Mouse (Mus musculus): ENCODE results near the gene Gm28053. TPM values are rescaled to one million over a fixed set of nuclear protein-coding genes. Genes with fewer than 3 reads are reported as not detected.

Gm28053 gene
- polyA plus RNA-seq, 1 experiment from 2014 or later: 0.94 TPM

GRCm38 (mm10) chr6:48732864-48733304 lies 14.5 kb downstream of the Gm28053 start:
- 59% methylated on average over 8 of the region's 8 CpGs for WGBS
- no peak for DNase-seq (ENCODE audit: low spot score)
- Histone ChIP-seq H3K4me3 (ENCODE audit: low read depth, low read length) (no peak overlapping the region), H3K9ac (ENCODE audit: low read length) (no peak overlapping the region), H3K36me3 (ENCODE audit: control insufficient read depth, insufficient read depth, low read length) (no peaks in the 10 kb centered on the region), H3K9me3 (ENCODE audit: control insufficient read depth, low read length) (no peaks in the 10 kb centered on the region), H3K4me2 (ENCODE audit: low read depth, low read length, severe bottlenecking) (no peak overlapping the region), H3K27me3 (ENCODE audit: control insufficient read depth, insufficient read depth, low read length) (no peaks in the 10 kb centered on the region), H3K27ac (ENCODE audit: low read depth, low read length) (no peak overlapping the region), H3K4me1 (replicated peaks; ENCODE audit: control insufficient read depth, insufficient read depth, low read length) (no peaks in the 10 kb centered on the region)
- ATAC-seq (replicated peaks; ENCODE audit: low FRiP score): no peak

GRCm38 (mm10) chr6:48733660-48734059 lies 15.3 kb downstream of the Gm28053 start:
- no peaks in the 10 kb centered on the region for H3K36me3 ChIP-seq (ENCODE audit: control insufficient read depth, insufficient read depth, low read length)
- H3K4me1 ChIP-seq (replicated peaks; ENCODE audit: control insufficient read depth, insufficient read depth, low read length): no peaks in the 10 kb centered on the region
- no peak overlapping the region for H3K4me3 ChIP-seq (ENCODE audit: low read depth, low read length)
- H3K9me3 ChIP-seq (ENCODE audit: control insufficient read depth, low read length): no peaks in the 10 kb centered on the region
- no peak overlapping the region for H3K9ac ChIP-seq (ENCODE audit: low read length)
- 76% methylated on average over 1 of the region's 1 CpGs for WGBS
- no peak overlapping the region for H3K4me2 ChIP-seq (ENCODE audit: low read depth, low read length, severe bottlenecking)
- DNase-seq (ENCODE audit: low spot score) (no peak), ATAC-seq (replicated peaks; ENCODE audit: low FRiP score) (no peak)
- H3K27ac ChIP-seq (ENCODE audit: low read depth, low read length): no peak overlapping the region
- no peaks in the 10 kb centered on the region for H3K27me3 ChIP-seq (ENCODE audit: control insufficient read depth, insufficient read depth, low read length)

GRCm38 (mm10) chr6:48737053-48737452 lies 18.6 kb downstream of the Gm28053 start:
- 84% methylated on average over 2 of the region's 2 CpGs for WGBS
- no peak for ATAC-seq (replicated peaks; ENCODE audit: low FRiP score)

GRCm38 (mm10) chr6:48737688-48738087 lies 19.3 kb downstream of the Gm28053 start:
- peaks cover 14% of the 10 kb centered on the region for H3K27me3 ChIP-seq (ENCODE audit: control insufficient read depth, insufficient read depth, low read length)
- no peak overlapping the region for H3K4me2 ChIP-seq (ENCODE audit: low read depth, low read length, severe bottlenecking)
- no peak overlapping the region for H3K9ac ChIP-seq (ENCODE audit: low read length)
- no peaks in the 10 kb centered on the region for H3K4me1 ChIP-seq (replicated peaks; ENCODE audit: control insufficient read depth, insufficient read depth, low read length)
- no peaks in the 10 kb centered on the region for H3K36me3 ChIP-seq (ENCODE audit: control insufficient read depth, insufficient read depth, low read length)
- ATAC-seq (replicated peaks; ENCODE audit: low FRiP score) (no peak), DNase-seq (ENCODE audit: low spot score) (no peak)
- H3K9me3 ChIP-seq (ENCODE audit: control insufficient read depth, low read length): no peaks in the 10 kb centered on the region
- whole genome bisulfite sequencing: 86% methylated on average over 5 of the region's 5 CpGs
- no peak overlapping the region for H3K27ac ChIP-seq (ENCODE audit: low read depth, low read length)
- no peak overlapping the region for H3K4me3 ChIP-seq (ENCODE audit: low read depth, low read length)

More at GRCm38 (mm10) chr6:48737053-48737452, 18.6 kb downstream of the Gm28053 start:
- no peak for DNase-seq (ENCODE audit: low spot score)
- Histone ChIP-seq H3K27me3 (ENCODE audit: control insufficient read depth, insufficient read depth, low read length) (peaks cover 8% of the 10 kb centered on the region; the same call in 1 of the 2 replicates), H3K4me3 (ENCODE audit: low read depth, low read length) (no peak overlapping the region), H3K27ac (ENCODE audit: low read depth, low read length) (no peak overlapping the region), H3K4me2 (ENCODE audit: low read depth, low read length, severe bottlenecking) (no peak overlapping the region), H3K9ac (ENCODE audit: low read length) (no peak overlapping the region), H3K36me3 (ENCODE audit: control insufficient read depth, insufficient read depth, low read length) (no peaks in the 10 kb centered on the region), H3K4me1 (replicated peaks; ENCODE audit: control insufficient read depth, insufficient read depth, low read length) (no peaks in the 10 kb centered on the region), H3K9me3 (ENCODE audit: control insufficient read depth, low read length) (no peaks in the 10 kb centered on the region)

GRCm38 (mm10) chr6:48738961-48739779 lies 20.8 kb downstream of the Gm28053 start, which contains the start of gene Gimap1:
TSS of gene Gimap1 (plus strand) at chr6:48739054.
- H3K9me3 ChIP-seq (ENCODE audit: control insufficient read depth, low read length): no peaks in the 10 kb centered on the region
- no peak within 1 kb of the TSS for H3K9ac ChIP-seq (ENCODE audit: low read length)
- no peak within 1 kb of the TSS for H3K4me3 ChIP-seq (ENCODE audit: low read depth, low read length)
- WGBS: 83% methylated on average over 15 of the region's 15 CpGs
- no peak for ATAC-seq (replicated peaks; ENCODE audit: low FRiP score)
- H3K27me3 ChIP-seq (ENCODE audit: control insufficient read depth, insufficient read depth, low read length): peaks cover 20% of the 10 kb centered on the region
- H3K4me1 ChIP-seq (replicated peaks; ENCODE audit: control insufficient read depth, insufficient read depth, low read length): no peaks in the 10 kb centered on the region
- H3K36me3 ChIP-seq (ENCODE audit: control insufficient read depth, insufficient read depth, low read length): no peaks in the 10 kb centered on the region
- no peak within 1 kb of the TSS for H3K27ac ChIP-seq (ENCODE audit: low read depth, low read length)
- H3K4me2 ChIP-seq (ENCODE audit: low read depth, low read length, severe bottlenecking): no peak within 1 kb of the TSS
- DNase-seq (ENCODE audit: low spot score): no peak

GRCm38 (mm10) chr6:48739780-48740055 lies 21.3 kb downstream of the Gm28053 start:
- H3K27ac ChIP-seq (ENCODE audit: low read depth, low read length): no peak overlapping the region
- H3K4me2 ChIP-seq (ENCODE audit: low read depth, low read length, severe bottlenecking): no peak overlapping the region
- H3K4me3 ChIP-seq (ENCODE audit: low read depth, low read length): no peak overlapping the region
- WGBS: 93% methylated on average over 3 of the region's 3 CpGs
- no peaks in the 10 kb centered on the region for H3K36me3 ChIP-seq (ENCODE audit: control insufficient read depth, insufficient read depth, low read length)
- H3K27me3 ChIP-seq (ENCODE audit: control insufficient read depth, insufficient read depth, low read length): peaks cover 21% of the 10 kb centered on the region
- ATAC-seq (replicated peaks; ENCODE audit: low FRiP score) (no peak), DNase-seq (ENCODE audit: low spot score) (no peak)
- H3K9me3 ChIP-seq (ENCODE audit: control insufficient read depth, low read length): no peaks in the 10 kb centered on the region
- no peaks in the 10 kb centered on the region for H3K4me1 ChIP-seq (replicated peaks; ENCODE audit: control insufficient read depth, insufficient read depth, low read length)
- no peak overlapping the region for H3K9ac ChIP-seq (ENCODE audit: low read length)

- 70% methylated on average over 3 of the region's 3 CpGs for WGBS
- H3K27me3 ChIP-seq (ENCODE audit: control insufficient read depth, insufficient read depth, low read length): peaks cover 21% of the 10 kb centered on the region
- no peak overlapping the region for H3K4me2 ChIP-seq (ENCODE audit: low read depth, low read length, severe bottlenecking)
- H3K9ac ChIP-seq (ENCODE audit: low read length): no peak overlapping the region
- no peak for ATAC-seq (replicated peaks; ENCODE audit: low FRiP score)
- H3K4me1 ChIP-seq (replicated peaks; ENCODE audit: control insufficient read depth, insufficient read depth, low read length): no peaks in the 10 kb centered on the region
- no peak overlapping the region for H3K4me3 ChIP-seq (ENCODE audit: low read depth, low read length)
- H3K9me3 ChIP-seq (ENCODE audit: control insufficient read depth, low read length): no peaks in the 10 kb centered on the region
- DNase-seq (ENCODE audit: low spot score): no peak
- no peaks in the 10 kb centered on the region for H3K36me3 ChIP-seq (ENCODE audit: control insufficient read depth, insufficient read depth, low read length)
- H3K27ac ChIP-seq (ENCODE audit: low read depth, low read length): no peak overlapping the region
Measured at GRCm38 (mm10) chr6:48740501-48741169, 22.2 kb downstream of the Gm28053 start.

- no peak overlapping the region for H3K9ac ChIP-seq (ENCODE audit: low read length)
- ATAC-seq (replicated peaks; ENCODE audit: low FRiP score): no peak
- 29% methylated on average over 3 of the region's 3 CpGs for WGBS
Measured at GRCm38 (mm10) chr6:48741273-48741672, 22.9 kb downstream of the Gm28053 start.

More at GRCm38 (mm10) chr6:48741273-48741672, 22.9 kb downstream of the Gm28053 start:
- no peaks in the 10 kb centered on the region for H3K4me1 ChIP-seq (replicated peaks; ENCODE audit: control insufficient read depth, insufficient read depth, low read length)
- no peaks in the 10 kb centered on the region for H3K36me3 ChIP-seq (ENCODE audit: control insufficient read depth, insufficient read depth, low read length)
- H3K9me3 ChIP-seq (ENCODE audit: control insufficient read depth, low read length): no peaks in the 10 kb centered on the region
- H3K4me3 ChIP-seq (ENCODE audit: low read depth, low read length): no peak overlapping the region
- no peak overlapping the region for H3K4me2 ChIP-seq (ENCODE audit: low read depth, low read length, severe bottlenecking)
- DNase-seq (ENCODE audit: low spot score): no peak
- peaks cover 21% of the 10 kb centered on the region for H3K27me3 ChIP-seq (ENCODE audit: control insufficient read depth, insufficient read depth, low read length)
- H3K27ac ChIP-seq (ENCODE audit: low read depth, low read length): no peak overlapping the region
